Mouse (Mus musculus) heart, postnatal 25 days (tissue): ENCODE results near the gene Dpp9. TPM values are rescaled to one million over a fixed set of nuclear protein-coding genes. Genes with fewer than 3 reads are reported as not detected.
A peak's percentile ranks its signal among the peaks of the same experiment; 100 is the strongest.

Experiments
- DNase-seq: peaks from one replicate; pipeline ENCODE4 v3.0.0; 2022; ENCODE audit warnings: low spot score
- intact Hi-C: fragments of 180-260 bp; cut with DNase I; formaldehyde crosslinking; loops from one replicate; pipeline ENCODE4 v1.15.1; 2025
- microRNA-seq: library from miRNA; unstranded; fragments of <30 nt; microRNA quantifications from one replicate; pipeline ENCODE4 v1.2.0, GENCODE M21; 2022
- total RNA-seq, 2 experiments: library from RNA; stranded (reverse); gene quantifications; 2 replicates each; pipeline ENCODE4 v1.2.3; 2021

Dpp9 gene
- total RNA-seq, 2 experiments from 2014 or later: 37.1 to 39.1 TPM

- no peak for DNase-seq
- intact Hi-C loops: no loop called here
Measured at GRCm38 (mm10) chr17:56149897-56150296, 68.8 kb downstream of the Dpp9 start.

- no peak for DNase-seq
- intact Hi-C loops: no loop called here
Measured at GRCm38 (mm10) chr17:56148790-56149618, 69.7 kb downstream of the Dpp9 start.

GRCm38 (mm10) chr17:56148280-56148679 is 70.4 kb downstream of the Dpp9 start:
- intact Hi-C loops: no loop called here

GRCm38 (mm10) chr17:56147420-56147819 is 71.3 kb downstream of the Dpp9 start:
- intact Hi-C loops: no loop called here

More at GRCm38 (mm10) chr17:56148280-56148679, 70.4 kb downstream of the Dpp9 start:
- DNase-seq: no peak

GRCm38 (mm10) chr17:56146131-56146530 is 72.6 kb downstream of the Dpp9 start:
- DNase-seq: no peak
- intact Hi-C loops: no loop called here

More at GRCm38 (mm10) chr17:56147420-56147819, 71.3 kb downstream of the Dpp9 start:
- DNase-seq: no peak

- DNase-seq: no peak
- intact Hi-C loops: no loop called here
Measured at GRCm38 (mm10) chr17:56144546-56144945, 74.2 kb downstream of the Dpp9 start.

GRCm38 (mm10) chr17:56141702-56142605 is 76.8 kb downstream of the Dpp9 start:
- no peak for DNase-seq
- intact Hi-C loops: loop anchor here (2.0 kb wide), 1 partner anchor 19 kb away; no protein-coding TSS in a partner anchor

- no peak for DNase-seq
- intact Hi-C loops: loop anchor here (2.0 kb wide), 1 partner anchor 21 kb away; no protein-coding TSS in a partner anchor
Measured at GRCm38 (mm10) chr17:56139858-56140595, 78.7 kb downstream of the Dpp9 start, which contains the start of gene Sema6b. TSS of gene Sema6b (minus strand) at chr17:56140343.

- DNase-seq: no peak
- intact Hi-C loops: no loop called here
Measured at GRCm38 (mm10) chr17:56139355-56139754, 79.3 kb downstream of the Dpp9 start.

GRCm38 (mm10) chr17:56137839-56138613 is 80.7 kb downstream of the Dpp9 start:
- DNase-seq: no peak
- intact Hi-C loops: no loop called here

Small RNA genes lying within 50 kb of the gene (microRNA-seq; reads per million reads assigned to microRNA genes)
- gene Gm44397 (not detected), gene Mir7b (46.7 reads per million, percentile 48 among the genes with 10 or more reads in this experiment)

Other genes starting within 250 kb of the Dpp9 start
- gene Shd, start 248.4 kb downstream of the Dpp9 start, total RNA-seq: under 1 TPM; 0.49 to 0.92 TPM
- gene Fsd1, start 232.4 kb downstream of the Dpp9 start, total RNA-seq: under 1 TPM in 1 of 2 experiments, not detected in 1; 0.47 TPM
- gene Stap2, start 213.3 kb downstream of the Dpp9 start, total RNA-seq: 10 to 100 TPM; 14.1 to 14.6 TPM
- gene Mpnd, start 213.2 kb downstream of the Dpp9 start, total RNA-seq: 10 to 100 TPM; 50.0 to 59.4 TPM
- gene Sh3gl1, start 182.3 kb downstream of the Dpp9 start, total RNA-seq: 10 to 100 TPM; 17.6 to 19.8 TPM
- 1 to 10 TPM in 1 of 2 experiments, under 1 TPM in 1; 0.95 to 1.2 TPM for gene Chaf1a, start 178.5 kb downstream of the Dpp9 start, total RNA-seq
- gene Ubxn6, start 143.9 kb downstream of the Dpp9 start, total RNA-seq: 10 to 100 TPM; 49.7 to 51.5 TPM
- 10 to 100 TPM; 33.6 to 36.4 TPM for gene Hdgfl2, start 139.3 kb downstream of the Dpp9 start, total RNA-seq
- gene Plin4, start 109.1 kb downstream of the Dpp9 start, total RNA-seq: 100 to 1,000 TPM; 135 to 136 TPM
- gene Plin5, start 101.3 kb downstream of the Dpp9 start, total RNA-seq: 100 to 1,000 TPM; 143 to 166 TPM
- 10 to 100 TPM; 53.8 to 55.0 TPM for gene Lrg1, start 96.9 kb downstream of the Dpp9 start, total RNA-seq
- 1 to 10 TPM; 7.3 to 8.8 TPM for gene Sema6b, start 78.6 kb downstream of the Dpp9 start, total RNA-seq
- 1 to 10 TPM; 2.2 to 2.5 TPM for gene Tnfaip8l1, start 56.4 kb downstream of the Dpp9 start, total RNA-seq
- 10 to 100 TPM; 30.2 to 33.0 TPM for gene Mydgf, start 35.0 kb downstream of the Dpp9 start, total RNA-seq
- 100 to 1,000 TPM; 102 to 105 TPM for gene Fem1a, start 37.9 kb upstream of the Dpp9 start, total RNA-seq
- gene Ticam1, start 57.9 kb upstream of the Dpp9 start, total RNA-seq: 1 to 10 TPM; 7.6 to 9.8 TPM
- 100 to 1,000 TPM; 154 to 171 TPM for gene Plin3, start 74.0 kb upstream of the Dpp9 start, total RNA-seq
- not detected for gene Arrdc5, start 81.4 kb upstream of the Dpp9 start, total RNA-seq
- gene Uhrf1, start 84.4 kb upstream of the Dpp9 start, total RNA-seq: 1 to 10 TPM; 3.7 to 4.3 TPM
- gene Kdm4b, start 107.2 kb upstream of the Dpp9 start, total RNA-seq: 10 to 100 TPM; 37.9 to 38.1 TPM